Mouse (Mus musculus): Measurements from ENCODE around the gene F2rl1.

The F2rl1 gene

DNA sequence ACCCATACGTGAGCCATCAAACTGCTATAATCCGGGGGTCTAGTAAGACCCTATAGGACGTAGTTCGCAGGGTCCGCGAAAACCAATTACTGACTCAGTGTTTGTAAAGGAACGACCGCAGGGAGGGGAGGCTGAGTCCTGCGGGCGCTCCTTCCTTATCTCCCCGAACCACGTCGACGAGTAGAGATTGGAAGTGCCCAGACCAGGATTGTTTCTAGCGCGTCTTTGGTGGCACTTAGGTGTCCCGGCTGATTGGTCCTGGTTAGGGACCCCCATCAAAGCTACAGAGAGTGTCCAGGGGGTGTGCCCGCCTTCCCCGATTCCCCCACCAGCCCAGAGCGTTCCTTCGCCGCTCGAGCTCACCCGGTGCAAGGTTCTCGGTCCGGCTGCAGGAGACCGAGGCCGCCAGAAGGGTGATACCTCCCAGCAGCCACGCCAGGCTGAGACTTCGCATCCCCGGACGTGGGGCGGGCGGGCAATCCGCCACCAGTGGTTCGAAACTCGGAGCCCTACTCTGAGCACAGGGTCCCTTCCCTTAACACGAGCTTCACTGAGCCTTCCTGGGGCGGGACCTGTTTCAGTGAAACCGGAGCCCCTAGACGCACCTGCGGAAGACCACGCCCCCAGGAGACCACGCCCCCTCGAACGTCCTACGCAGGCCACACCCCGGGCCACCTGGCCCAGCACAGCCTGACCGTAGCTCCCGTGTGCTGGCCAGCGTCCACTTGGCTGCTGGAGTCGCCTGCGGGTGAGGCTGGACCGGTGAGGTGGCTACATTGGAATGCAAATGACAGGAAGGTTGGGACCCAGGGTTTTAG lies at the start of gene F2rl1:
F2rl1 (minus strand) TSS at position 554 of the 818 bp plus-strand sequence.
- DNase-seq: peak; percentile 67

DNA sequence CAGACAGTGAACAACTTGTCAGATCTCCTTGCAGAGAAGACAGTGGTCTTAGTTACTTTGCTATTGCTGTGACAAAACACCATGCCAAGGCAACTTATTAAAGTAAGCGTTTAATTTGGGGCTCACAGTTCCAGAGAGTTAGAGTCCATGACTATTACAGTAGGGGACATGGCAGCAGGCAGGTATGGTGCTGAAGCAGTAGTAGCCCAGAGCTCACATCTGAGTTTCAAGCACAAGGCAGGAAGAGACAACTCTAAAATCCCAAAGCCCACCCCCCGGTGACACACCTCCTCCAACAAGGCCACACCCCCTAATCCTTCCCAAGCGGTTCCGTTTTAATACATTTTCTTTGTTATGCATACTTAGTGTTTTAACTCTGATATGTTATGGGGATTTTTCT lies 45.9 kb upstream of the F2rl1 start:
- DNase-seq: no peak

DNA sequence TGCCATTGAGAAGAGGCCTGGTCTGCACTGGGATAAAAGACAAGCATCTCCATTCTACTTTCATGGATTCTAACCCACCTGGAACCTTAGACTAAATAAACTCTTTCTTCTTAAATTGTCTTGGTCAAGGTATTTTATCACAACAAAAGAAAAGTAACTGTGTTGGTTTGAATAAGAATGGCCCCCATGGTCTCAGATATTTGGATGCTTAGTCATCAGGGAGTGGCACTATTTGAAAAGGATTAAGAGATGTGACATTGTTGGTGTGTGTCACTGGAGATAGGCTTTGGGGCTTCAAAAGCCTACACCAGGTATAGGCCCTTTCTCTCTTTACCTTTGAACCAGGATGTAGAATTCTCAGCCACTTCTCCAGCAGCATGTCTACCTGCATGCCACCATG lies 44.3 kb upstream of the F2rl1 start:
- no peak for DNase-seq

DNA sequence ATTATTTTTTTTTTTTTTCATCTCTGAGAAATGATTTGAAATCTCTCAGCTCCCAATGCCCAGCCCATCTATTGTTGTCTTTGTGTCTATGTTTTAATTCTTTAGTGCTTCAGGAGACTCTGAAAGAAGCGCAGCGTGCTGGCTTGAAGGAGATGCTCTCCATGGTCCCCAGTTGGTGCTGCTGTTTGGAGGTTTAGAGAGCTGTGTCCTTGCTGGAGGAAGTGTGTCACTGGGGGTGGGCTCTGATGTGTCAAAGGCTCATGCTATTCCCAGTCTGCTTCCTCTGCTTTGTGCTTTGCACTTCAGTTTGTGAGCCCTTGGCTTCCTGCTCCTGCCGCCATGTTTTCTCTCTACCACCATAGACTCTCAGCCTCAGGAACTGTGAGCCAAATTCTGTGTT lies 43.3 kb upstream of the F2rl1 start:
- no peak for DNase-seq

DNA sequence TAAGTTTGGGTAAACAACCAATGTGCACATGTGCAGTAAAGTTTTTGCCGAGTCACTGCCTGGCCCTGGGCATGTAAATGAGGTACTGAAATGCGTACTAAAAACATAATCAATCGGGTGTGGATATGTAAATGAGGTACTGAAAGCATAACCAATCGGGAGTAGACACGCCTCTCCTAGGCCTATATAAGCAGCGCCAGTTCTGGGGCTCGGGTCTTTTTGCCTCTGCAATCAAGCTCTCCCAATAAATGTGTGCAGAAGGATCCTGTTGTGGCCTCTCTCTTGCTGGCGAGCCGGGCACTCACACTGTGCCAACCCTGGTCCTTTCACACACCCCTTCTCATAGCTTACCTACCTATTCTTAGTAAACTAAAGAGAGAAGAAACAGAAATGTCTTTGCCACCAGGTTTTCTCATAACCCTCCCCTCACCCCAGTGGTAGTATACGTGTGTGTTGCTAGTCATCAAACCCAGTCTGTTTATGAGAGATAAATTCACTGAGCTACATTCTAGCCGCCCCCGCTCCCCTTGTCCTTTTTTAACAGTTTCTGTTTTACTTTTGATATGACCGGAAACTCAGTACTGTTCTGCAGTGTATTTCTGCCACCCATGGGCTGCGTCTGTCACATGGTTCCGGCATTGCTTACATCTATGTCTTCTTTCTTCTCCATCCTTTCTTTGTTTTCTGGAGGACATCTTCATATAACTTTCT lies 42.0 kb upstream of the F2rl1 start:
- peak; percentile 28 for DNase-seq

DNA sequence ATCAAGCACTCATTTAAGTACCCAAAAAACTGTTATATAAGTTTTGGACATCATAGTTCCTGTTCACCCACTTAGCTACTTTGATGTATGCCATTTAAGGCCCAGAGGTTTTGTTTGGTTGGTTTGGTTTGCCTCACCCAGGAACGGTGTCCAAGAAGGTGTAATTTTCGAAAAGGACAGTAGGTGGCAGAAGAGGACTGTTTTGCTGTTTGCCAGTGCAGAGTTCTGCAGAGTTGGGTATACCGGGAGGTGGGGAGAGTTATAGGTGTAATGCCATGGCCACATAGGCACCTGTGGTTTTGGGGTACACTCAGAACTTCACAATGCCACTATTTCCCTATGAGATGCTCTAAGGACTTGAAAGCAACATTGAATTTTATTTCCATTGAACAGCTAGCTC lies 38.7 kb upstream of the F2rl1 start:
- peak; percentile 60 for DNase-seq

DNA sequence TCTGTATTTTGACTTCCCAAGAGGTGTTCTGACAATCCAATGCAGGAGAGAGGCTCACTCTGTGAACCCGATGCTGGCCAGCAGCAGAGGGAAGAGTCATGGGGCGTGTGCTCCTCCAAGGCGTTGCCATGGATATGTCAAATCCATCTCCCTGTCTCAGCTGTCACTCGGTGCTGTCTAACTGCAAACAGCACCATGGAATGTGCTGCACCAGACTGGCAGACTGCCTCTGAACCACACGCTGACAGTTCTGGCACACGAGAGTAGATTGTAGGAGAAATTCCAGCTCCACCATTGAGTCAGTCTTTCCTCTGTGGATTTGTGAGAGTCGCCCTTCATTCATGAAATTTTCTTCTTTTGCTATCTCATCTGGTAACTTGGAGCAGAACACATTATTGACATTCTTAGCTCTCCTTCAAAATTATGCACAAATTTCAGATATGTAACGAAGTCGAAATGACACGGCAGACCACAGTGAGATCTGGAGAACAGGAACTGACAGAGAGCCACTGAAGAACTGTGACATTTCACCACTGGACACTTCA lies 38.1 kb upstream of the F2rl1 start:
- DNase-seq: no peak

DNA sequence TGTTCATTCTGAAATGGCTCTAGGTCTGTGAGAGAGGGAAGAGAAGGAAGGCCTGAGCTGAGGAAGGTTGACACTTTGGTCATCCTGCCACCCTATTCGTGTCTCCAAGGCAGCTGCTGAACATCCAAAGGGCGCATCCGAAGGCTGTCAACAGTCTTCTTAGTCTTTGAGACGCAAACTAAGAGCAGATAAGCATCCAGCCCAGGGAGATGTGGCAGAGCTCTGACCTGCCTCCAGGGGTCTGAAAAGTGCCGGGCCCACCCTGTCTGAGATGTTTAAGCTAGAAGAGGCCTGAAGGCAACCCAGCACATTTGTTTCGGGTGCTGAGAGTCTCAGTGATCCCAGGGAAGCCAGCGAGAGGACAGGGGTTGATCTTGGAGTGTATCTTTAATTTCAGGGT lies 32.3 kb upstream of the F2rl1 start:
- DNase-seq: no peak

DNA sequence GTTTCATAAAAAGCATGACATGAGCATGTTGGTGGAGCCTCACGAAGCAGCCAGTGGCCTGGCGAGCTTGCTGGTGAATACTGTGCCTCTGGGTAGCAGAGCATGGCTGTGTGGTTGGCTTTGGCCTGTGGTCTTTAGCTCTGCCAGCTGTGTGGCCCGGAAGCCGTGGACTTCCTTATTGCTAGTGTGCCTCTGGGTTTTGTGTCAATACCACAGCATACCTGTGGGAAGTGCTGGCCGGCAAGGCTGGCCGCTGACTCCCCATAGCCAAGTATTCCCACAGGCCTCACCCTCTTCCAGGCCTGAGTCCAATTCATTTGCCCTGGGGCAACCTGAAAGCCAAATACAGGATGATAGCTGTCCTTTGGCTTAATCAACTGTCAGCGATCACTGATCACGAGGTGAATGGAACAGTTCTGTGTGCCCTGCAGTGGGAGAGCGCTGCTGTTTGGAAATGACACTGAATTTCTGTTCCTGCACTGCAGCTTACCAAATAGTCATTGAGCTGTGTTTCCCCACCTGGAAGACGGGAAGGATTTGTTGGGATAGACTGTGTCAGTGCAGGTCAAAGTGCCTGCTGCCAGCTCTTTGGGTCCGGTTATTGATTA lies 29.0 kb upstream of the F2rl1 start:
- DNase-seq: no peak

DNA sequence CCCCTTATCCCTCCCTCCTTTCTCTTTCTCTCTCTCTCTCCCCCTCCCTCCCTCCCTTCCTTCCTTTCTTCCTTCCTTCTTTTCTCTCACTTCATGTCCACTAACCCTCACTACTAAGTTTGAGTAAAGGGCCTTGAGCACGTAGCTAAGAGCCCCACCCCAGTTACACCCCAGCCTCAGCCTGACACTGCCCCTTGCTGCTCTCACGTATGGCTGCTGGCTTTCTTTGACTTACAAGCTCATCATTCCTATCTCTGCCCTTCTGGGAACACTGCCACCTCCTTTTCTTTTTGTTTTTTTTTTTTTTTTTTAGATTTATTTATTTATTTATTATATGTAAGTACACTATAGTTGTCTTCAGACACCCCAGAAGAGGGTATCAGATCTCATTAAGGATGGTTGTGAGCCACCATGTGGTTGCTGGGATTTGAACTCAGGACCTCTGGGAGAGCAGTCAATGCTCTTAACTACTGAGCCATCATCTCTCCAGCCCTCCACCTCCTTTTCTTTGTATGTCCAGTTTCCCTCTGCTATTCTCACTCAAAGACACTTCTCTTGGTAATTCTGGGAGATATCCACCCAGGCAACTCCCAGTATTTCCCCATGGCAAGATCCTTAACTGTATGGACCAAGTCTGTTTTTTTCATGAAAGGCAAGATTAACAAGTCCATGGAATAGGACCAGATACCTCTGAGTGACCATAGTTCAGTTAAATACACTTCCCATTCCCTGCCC lies 25.8 kb upstream of the F2rl1 start:
- DNase-seq: no peak

DNA sequence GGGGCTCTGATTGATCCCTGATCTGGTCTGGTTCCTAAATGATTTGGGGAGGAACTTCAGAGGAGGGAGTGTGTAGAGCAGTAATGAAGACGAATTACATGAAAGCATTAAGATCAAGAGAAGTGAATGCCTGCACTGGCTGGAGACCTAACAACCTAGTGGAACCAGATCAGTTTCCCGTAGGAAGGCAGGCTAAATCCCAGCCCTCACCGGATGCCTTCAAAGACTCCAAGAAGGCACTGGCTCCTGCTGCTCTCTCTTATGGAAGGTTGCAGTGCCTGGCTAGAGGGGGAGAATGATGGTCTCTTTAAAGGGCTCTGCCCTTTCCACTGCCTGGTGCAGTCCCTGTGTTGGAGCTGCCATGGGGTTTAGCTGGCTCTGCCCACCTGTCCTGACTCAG lies 24.4 kb upstream of the F2rl1 start:
- DNase-seq: no peak

DNA sequence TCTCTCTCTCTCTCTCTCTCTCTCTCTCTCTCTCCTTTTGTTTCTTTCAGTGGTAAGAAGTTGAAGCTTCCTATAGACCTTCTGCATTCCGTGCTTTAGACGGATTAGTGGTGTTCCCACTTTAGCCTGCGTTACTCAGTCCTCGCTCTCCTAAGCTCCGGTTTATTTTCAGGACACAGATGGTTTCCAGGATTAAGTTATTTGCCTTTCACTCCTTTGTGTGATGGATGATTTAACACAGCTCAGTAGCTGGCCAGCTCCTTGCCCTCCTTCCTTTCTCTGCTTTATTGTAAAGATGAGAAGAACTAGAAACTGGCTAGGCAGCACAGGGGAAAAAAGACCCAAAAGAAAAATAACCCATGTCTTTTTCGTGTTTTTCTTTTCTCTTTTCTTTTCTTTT lies 23.8 kb upstream of the F2rl1 start:
- no peak for DNase-seq

DNA sequence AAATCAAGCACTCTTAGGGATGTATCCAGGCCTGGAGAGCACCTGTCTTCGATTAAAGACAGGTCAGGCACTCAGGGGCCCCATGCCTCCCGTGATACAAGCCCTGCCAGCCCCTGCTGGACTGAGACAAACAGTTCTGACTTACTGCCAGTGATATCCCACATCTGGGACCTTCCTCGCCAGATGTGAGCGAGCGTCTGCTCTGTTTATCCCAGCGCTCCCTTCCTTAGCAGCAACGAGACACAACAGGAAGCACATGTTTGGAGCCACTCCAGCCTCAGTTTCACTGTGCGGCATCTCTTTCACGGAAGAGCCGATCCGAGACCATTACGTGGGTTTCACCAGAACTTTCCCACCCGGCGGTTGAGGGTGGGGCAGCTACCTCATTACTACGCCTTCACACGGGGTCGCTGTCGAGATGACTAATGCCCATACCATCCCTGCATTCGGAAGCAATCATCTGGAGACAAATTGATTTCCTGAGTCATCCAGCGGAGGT lies 23.3 kb upstream of the F2rl1 start:
- DNase-seq: peak; percentile 14

DNA sequence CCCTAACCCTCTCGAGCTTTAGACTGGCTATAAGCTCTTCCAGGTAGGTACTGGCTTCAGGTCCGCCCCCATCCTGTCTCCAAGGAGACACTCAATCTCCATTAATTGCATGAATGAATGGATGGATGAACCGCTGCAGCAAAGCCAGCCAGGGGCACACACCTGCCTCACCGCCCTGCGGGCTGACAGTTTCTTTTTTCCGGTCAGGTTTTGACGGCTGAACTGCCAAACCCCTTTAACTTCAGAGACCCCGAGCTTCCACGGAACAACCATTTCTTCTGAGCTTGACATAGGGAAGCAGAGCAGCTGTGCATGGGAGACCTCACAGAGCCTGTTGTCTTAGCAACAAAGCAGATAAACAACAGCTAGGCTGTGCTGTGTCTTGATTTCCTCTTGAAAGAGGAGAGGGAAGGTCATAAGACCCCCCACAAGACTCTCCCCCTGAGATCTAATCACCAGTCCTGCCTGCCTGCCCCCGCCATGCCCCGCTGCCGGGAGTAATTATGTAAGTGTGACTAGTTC lies 22.1 kb upstream of the F2rl1 start:
- no peak for DNase-seq

DNA sequence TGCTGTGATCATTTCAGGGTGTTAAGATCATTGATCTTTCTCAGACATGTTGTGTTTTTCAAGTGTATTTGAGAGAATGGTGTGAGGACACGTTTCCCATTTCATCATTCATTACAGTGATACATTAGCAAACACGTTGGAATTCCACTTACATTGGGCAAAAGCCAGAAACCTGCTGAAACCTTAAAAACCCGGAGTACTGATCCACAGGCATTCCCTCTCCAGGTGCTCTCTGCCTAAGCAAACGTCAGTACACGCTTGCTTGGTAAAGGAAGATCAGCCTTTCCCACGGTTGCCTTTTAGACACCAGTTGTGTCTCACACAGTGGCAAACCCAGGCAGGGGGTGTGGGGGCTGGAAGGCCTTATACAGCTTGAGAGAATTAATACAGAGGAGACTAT lies 21.2 kb upstream of the F2rl1 start:
- no peak for DNase-seq

DNA sequence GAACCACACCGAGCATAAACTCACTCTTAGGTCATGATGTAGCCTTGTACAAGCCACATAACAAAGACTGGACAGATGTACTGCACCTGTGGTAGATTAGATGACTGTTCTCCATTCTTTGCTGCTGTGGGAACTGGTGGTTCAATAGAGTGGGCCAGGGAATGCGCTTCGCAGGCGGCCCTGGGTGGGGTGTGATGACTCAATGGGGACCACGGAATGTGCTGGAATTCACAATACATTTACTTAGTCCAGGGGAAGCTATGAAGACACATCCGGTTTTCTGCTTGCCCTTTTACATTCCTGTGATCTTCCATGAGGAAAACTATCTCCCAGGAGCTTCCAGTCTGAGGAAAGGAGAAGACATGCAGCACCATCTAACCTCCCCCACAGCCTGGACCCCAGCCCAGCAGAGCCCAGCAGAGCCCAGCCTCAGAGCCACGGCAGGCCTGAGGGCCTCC lies 20.7 kb upstream of the F2rl1 start:
- no peak for DNase-seq

DNA sequence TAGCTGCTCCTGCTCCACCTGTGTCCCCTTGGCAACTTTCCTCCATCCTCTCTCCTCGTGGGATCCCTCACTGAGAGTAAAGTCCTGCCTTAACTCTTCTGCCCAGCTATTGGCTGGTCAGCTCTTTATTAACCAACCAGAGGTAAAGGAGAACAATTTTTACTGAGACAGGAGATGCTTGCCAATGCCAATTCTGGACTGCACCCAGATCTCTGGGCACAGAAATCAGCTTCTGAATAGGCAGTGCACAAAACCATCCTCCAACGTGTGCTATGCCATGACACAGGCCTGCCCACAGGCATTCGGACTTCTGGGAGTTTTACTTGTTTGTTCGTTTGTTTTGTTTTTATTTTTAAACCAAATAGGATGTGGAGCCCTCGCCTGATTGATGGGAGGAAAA lies 13.0 kb upstream of the F2rl1 start:
- no peak for DNase-seq

DNA sequence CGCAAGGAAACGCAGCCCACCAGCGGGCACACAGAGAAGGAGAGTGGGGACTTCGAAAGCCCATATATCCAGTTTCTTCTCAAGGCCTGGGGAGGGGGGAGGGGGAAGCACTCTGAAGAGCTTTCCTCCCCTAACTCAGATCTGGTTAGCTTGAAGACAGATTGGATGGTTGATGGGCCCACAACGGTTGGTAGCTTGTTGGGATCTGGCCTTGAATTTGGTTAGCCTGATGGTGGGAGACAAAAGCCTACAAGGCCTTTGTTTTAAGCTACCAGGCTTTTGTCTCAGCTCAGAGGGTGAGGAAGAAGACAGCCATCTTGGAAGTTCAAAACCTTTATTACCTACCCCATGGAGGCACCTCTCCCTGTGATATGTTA lies 11.1 kb upstream of the F2rl1 start:
- DNase-seq: no peak

DNA sequence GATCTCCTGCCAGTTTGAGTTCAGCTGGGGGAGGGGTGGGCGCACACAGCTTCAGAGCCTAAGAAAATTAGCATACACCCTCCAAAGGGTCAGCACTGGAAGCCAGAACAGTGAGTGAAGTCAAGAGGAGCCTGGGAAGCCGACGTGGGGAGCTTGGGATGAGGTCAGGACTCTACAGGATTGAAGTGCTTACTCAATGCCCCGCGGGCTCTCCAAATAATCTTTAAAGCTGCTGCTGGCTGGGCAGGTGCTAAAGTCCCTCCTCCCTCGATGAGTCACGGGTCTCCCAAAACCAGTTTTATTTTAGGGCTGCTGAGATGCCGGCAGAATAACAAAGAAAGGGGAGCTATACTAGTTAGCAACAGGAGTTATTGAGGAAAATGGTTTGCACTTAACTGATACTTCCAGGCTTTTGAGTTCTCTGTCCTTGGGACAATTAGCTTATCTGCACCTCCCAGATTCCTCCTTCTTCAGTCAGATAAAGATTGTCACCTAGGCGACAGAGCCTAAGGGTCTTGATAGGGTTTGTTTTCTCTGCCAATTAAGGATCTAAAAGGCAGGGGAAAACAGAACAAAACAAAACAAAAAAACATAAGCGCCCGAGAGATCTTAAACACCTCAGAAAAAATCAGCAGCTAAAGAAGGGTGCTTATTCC lies 10.6 kb upstream of the F2rl1 start:
- DNase-seq: peak; percentile 16

DNA sequence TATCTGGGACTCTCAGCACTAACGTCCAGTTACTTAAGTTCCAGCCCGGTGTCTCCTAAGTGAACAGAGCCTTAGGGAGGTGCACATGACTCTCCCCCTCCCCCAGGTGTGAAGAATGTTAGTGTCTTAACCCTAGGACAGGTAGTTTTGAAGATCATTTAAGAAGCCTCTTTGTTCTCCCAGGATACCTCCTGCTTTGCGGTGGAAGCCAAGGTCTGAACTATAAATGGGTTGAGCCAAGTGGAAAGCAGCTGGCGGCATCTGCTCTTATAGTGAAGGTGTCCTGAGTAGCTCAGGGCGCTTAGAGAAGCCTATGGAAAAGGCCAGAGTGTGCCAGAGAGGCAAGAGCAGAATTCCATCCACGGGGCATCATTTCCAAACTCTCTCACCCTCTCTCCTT lies 10.0 kb upstream of the F2rl1 start:
- DNase-seq: no peak

DNA sequence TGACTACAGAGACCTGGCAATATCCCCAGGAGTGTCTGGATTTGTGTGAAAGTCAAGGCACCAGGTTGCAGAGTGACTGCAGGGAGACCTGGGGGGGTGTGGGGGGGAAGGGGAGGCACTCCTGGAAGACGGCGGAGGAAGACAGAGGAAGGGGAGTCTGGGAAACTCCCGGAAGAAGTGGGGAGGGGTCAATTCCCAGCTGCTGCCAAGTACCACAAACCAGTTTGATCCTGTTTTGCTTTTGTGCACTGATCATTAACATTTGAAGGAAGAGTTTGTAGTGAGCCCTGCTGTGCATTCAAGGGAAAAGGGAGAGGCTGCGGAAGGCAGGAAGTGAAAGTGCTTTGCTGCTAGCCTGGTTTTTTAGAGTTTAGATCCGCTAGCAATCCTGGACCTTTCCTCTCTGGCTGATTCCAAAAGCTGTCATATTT lies 9.1 kb upstream of the F2rl1 start:
- no peak for DNase-seq

DNA sequence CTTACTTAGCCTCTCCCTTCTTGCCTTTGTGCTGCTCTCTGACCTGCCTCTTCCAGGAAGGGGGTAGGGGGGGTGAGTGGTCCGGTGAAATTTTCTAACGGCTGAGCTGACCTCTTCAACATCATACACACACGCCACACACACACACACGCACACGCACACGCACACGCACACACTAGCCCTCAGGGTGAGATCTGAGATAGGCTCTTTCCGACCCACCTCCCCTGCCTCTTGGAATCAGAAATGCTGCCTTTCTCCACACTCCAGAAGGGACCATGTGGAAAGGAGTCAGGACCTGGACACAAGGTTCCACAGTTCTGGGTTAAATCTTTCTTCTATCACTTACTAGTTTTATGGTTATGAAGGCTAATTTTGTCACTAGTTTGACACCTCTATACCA lies 8.6 kb upstream of the F2rl1 start:
- no peak for DNase-seq

Data from liver (tissue).